Mouse (Mus musculus): ENCODE measurements around the gene 5830411N06Rik.

5830411N06Rik gene

GRCm38 (mm10) chr7:140296876-140297275 lies 49.8 kb downstream of the 5830411N06Rik start:
- Histone ChIP-seq H3K27me3 (ENCODE audit: control insufficient read depth, insufficient read depth, low read length, poor library complexity, severe bottlenecking) (no peaks in the 10 kb centered on the region), H3K36me3 (ENCODE audit: control insufficient read depth, insufficient read depth, low read length, poor library complexity, severe bottlenecking) (no peaks in the 10 kb centered on the region)
- DNase-seq (ENCODE audit: low read depth, low spot score): no peak

DNA sequence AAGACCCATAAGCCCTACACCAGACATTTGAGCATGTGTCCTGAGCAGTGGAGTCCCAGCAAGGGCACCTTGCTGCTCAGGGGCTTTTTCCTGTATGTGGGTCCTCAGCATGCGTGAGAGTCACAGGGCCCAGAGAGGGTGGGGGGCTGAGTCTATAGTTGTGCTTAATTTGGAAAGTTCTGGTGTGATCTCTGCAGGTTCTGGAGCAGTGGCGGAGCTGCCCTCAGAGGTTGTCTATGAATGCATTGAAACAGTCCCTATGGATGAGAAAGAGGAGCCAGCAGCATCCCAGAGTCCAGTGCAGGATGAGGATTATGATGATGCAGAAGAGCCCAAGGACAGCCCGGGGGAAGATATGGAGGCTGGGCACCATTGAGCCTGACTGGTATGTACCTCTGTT lies 52.3 kb downstream of the 5830411N06Rik start:
- DNase-seq (ENCODE audit: low read depth, low spot score): no peak
- H3K27me3 ChIP-seq (ENCODE audit: control insufficient read depth, insufficient read depth, low read length, poor library complexity, severe bottlenecking): no peaks in the 10 kb centered on the region
- H3K36me3 ChIP-seq (ENCODE audit: control insufficient read depth, insufficient read depth, low read length, poor library complexity, severe bottlenecking): no peaks in the 10 kb centered on the region

DNA sequence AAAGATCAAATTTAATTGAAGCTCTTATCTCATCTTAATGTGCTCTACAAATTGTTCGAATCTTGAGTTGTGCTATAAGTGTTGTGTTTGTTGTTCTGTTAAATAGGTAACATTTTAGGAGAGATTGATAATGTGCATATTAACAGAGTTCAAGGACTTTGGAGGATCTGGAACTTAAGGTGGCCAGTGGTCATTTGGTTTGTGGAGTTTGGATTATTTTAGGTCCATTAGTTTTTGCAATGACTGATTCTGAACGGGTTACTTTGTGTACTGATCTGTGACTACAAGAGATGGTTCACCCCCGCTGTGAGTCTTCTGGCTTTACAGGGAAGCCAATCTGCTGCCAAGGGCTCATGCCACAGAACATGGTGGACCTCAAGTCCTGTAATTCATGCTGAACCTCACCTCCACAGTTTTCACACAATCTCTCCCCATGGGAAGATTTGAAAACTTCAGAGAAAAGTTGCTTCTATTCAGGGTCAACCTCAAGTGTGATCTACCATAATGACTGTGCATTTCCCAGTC lies 72.8 kb downstream of the 5830411N06Rik start:
- DNase-seq (ENCODE audit: low read depth, low spot score): no peak
- H3K27me3 ChIP-seq (ENCODE audit: control insufficient read depth, insufficient read depth, low read length, poor library complexity, severe bottlenecking): no peaks in the 10 kb centered on the region
- no peaks in the 10 kb centered on the region for H3K36me3 ChIP-seq (ENCODE audit: control insufficient read depth, insufficient read depth, low read length, poor library complexity, severe bottlenecking)

DNA sequence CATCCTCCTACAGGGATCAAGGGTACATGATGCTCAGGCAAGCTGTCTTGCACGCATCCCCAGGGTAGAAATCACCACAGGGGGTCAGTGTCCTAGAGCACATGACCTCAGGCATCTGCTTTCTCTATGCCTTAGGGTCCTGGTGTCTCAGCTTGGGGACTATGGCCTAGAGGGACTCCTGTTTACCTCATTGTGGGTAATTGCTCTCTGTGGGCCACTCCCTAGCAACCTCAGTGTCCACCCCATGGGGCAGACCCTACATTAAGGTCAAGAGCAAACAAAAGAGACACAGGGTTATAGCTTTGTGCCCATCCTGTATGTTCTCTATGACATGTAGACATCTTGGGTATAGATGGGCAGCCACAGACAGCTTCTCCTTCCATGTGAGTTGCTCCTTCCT lies 73.5 kb downstream of the 5830411N06Rik start, which contains the start of gene Olfr525:
Gene Olfr525, plus strand, starts transcription at position 301 of the 400 bp plus-strand sequence.
- Histone ChIP-seq H3K27me3 (ENCODE audit: control insufficient read depth, insufficient read depth, low read length, poor library complexity, severe bottlenecking) (no peaks in the 10 kb centered on the region), H3K36me3 (ENCODE audit: control insufficient read depth, insufficient read depth, low read length, poor library complexity, severe bottlenecking) (no peaks in the 10 kb centered on the region)
- DNase-seq (ENCODE audit: low read depth, low spot score): no peak

DNA sequence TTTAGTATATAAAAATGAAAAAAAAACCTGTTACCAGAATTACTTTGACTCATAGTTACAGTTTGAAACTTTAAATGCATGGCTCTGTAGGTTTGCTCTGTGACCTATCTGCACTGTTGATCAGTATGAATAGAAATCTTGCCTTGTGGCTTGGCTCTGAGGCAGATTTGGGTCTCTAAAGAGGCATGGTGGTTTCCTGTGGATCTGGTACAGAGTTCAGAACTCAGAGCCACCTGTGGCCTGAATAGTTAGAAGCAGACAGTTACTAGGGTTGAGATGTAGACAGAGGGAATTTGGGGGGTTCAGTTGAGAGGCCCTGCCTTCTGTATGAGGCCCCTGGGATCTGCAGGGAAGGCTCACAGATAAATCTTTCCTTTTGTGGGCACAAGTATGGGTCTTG lies 74.1 kb downstream of the 5830411N06Rik start:
- DNase-seq (ENCODE audit: low read depth, low spot score): no peak
- no peaks in the 10 kb centered on the region for H3K36me3 ChIP-seq (ENCODE audit: control insufficient read depth, insufficient read depth, low read length, poor library complexity, severe bottlenecking)
- H3K27me3 ChIP-seq (ENCODE audit: control insufficient read depth, insufficient read depth, low read length, poor library complexity, severe bottlenecking): no peaks in the 10 kb centered on the region

DNA sequence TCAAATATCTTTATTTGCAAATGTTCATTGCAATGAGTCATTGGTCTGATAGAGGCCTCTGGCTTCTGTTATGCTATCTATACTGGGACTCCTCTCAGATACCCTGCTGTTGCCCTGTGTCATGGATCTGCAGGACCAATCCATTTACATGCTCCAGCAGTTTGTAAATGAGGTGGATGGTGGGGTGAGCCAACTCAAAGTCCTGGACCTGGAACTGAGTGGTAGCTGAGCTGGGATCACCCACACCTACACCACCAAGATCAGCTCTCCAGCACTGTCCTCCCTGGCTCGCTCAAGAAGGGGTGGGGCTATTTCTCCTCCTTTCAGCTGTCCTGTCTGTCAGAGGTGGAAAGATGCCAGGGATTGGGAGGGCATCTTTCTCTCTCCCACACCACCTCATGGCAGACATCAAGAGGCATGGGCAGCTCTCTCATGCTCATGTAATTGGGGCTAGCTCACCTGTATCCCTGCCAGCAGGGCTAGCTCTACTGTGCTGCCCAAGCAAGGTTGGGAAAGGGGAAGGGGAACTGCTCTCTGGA lies 82.8 kb downstream of the 5830411N06Rik start:
- Histone ChIP-seq H3K36me3 (ENCODE audit: control insufficient read depth, insufficient read depth, low read length, poor library complexity, severe bottlenecking) (no peaks in the 10 kb centered on the region), H3K27me3 (ENCODE audit: control insufficient read depth, insufficient read depth, low read length, poor library complexity, severe bottlenecking) (no peaks in the 10 kb centered on the region)
- DNase-seq (ENCODE audit: low read depth, low spot score): no peak

DNA sequence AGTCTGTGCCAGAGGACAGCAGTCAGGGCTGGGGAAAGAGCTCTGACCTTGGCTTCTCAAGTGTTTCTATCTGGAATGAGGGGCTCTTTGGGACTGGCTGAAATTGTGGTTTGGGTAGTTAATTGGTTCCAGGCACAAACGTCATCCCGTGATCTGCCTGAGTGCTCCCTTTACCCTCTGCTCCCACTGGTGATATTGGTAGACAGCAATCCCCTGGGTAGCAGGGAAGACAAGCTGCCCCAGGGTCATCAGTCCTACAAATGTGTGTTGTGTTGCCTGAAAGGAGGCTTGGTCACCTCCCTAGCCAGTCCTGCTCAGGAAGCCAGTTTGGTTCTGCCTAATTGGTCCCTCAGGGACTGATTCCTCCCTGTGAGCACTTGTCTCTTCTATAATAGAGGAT lies 86.6 kb downstream of the 5830411N06Rik start, which contains the start of gene Olfr527:
Gene Olfr527, plus strand, starts transcription at position 301 of the 400 bp plus-strand sequence.
- no peaks in the 10 kb centered on the region for H3K36me3 ChIP-seq (ENCODE audit: control insufficient read depth, insufficient read depth, low read length, poor library complexity, severe bottlenecking)
- H3K27me3 ChIP-seq (ENCODE audit: control insufficient read depth, insufficient read depth, low read length, poor library complexity, severe bottlenecking): no peaks in the 10 kb centered on the region
- DNase-seq (ENCODE audit: low read depth, low spot score): no peak
